Mouse (Mus musculus) liver, adult (tissue): ENCODE data around the gene Atxn2.

Experiments
- GATA4 ChIP-seq: IDR thresholded peaks from 2 replicates; pipeline ENCODE4 v1.6.1; 2014; ENCODE audit warnings: mild to moderate bottlenecking, low read length; ENCODE audit not compliant: insufficient replicate concordance

The Atxn2 gene

GRCm38 (mm10) chr5:121819559-121819958 is 108.4 kb downstream of the Atxn2 start:
- no peak for TF ChIP-seq GATA4

- TF ChIP-seq GATA4 = no peak
Observed at GRCm38 (mm10) chr5:121820161-121820560, 109.0 kb downstream of the Atxn2 start.

GRCm38 (mm10) chr5:121820657-121821056 is 109.5 kb downstream of the Atxn2 start:
- TF ChIP-seq GATA4 = no peak; the same call in 1 of the 2 replicates

- no peak for TF ChIP-seq GATA4
Observed at GRCm38 (mm10) chr5:121821116-121821515, 110.0 kb downstream of the Atxn2 start.

- TF ChIP-seq GATA4 = no peak
Observed at GRCm38 (mm10) chr5:121821552-121821951, 110.4 kb downstream of the Atxn2 start.

- TF ChIP-seq GATA4 = no peak
Observed at GRCm38 (mm10) chr5:121822786-121823505, 111.8 kb downstream of the Atxn2 start.

GRCm38 (mm10) chr5:121823668-121824067 is 112.5 kb downstream of the Atxn2 start:
- TF ChIP-seq GATA4 = no peak

- no peak for TF ChIP-seq GATA4
Observed at GRCm38 (mm10) chr5:121824121-121824520, 113.0 kb downstream of the Atxn2 start.

- no peak for TF ChIP-seq GATA4
Observed at GRCm38 (mm10) chr5:121825606-121826005, 114.5 kb downstream of the Atxn2 start.

GRCm38 (mm10) chr5:121827876-121828275 is 116.7 kb downstream of the Atxn2 start:
- no peak for TF ChIP-seq GATA4

- TF ChIP-seq GATA4 = no peak
Observed at GRCm38 (mm10) chr5:121828491-121829432, 117.6 kb downstream of the Atxn2 start.

GRCm38 (mm10) chr5:121831002-121831601 is 120.0 kb downstream of the Atxn2 start:
- no peak for TF ChIP-seq GATA4

- TF ChIP-seq GATA4 = no peak
Observed at GRCm38 (mm10) chr5:121832376-121833155, 121.4 kb downstream of the Atxn2 start.

- no peak for TF ChIP-seq GATA4
Observed at GRCm38 (mm10) chr5:121833159-121833558, 122.0 kb downstream of the Atxn2 start.
